Mouse (Mus musculus) intestine, embryonic 16.5 days (tissue): Measurements from ENCODE around the gene Cdc26. TPM values are rescaled to one million over a fixed set of nuclear protein-coding genes. Genes with fewer than 3 reads are reported as not detected.

Source experiments
- ATAC-seq: fragments of 200-750 bp; cut with Nextera tagmentation; 2 replicates; pipeline ENCODE4 v1.8.0; 2017; ENCODE audit warnings: moderate TSS enrichment, moderate library complexity
- H3K27ac ChIP-seq: fragments of 300-500 bp; sonication (generic); 2 replicates; pipeline ENCODE4 v1.5.1; 2014; ENCODE audit warnings: mild to moderate bottlenecking, low read length
- H3K27me3 ChIP-seq: fragments of 300-500 bp; sonication (generic); replicated peaks from 2 replicates; pipeline ENCODE4 v1.6.1; 2014; ENCODE audit warnings: low read length, control low read depth, mixed read lengths; ENCODE audit not compliant: control insufficient read depth, insufficient read depth
- H3K36me3 ChIP-seq: fragments of 300-500 bp; sonication (generic); 2 replicates; pipeline ENCODE4 v1.6.1; 2014; ENCODE audit warnings: low read length, control low read depth; ENCODE audit not compliant: control insufficient read depth, insufficient read depth
- H3K4me1 ChIP-seq: fragments of 300-500 bp; sonication (generic); 2 replicates; pipeline ENCODE4 v1.6.1; 2014; ENCODE audit warnings: low read length, control low read depth, mixed read lengths; ENCODE audit not compliant: control insufficient read depth, insufficient read depth
- H3K4me2 ChIP-seq: fragments of 300-500 bp; sonication (generic); 2 replicates; pipeline ENCODE4 v1.6.1; 2014; ENCODE audit warnings: low read depth, low read length, control low read depth
- H3K4me3 ChIP-seq: fragments of 300-500 bp; sonication (generic); 2 replicates; pipeline ENCODE4 v1.5.1; 2014; ENCODE audit warnings: mild to moderate bottlenecking, low read length
- H3K9ac ChIP-seq: fragments of 300-500 bp; sonication (generic); 2 replicates; pipeline ENCODE4 v1.6.1; 2014; ENCODE audit warnings: low read depth, low read length
- H3K9me3 ChIP-seq: fragments of 300-500 bp; sonication (generic); 2 replicates; pipeline ENCODE4 v1.6.1; 2016; ENCODE audit warnings: low read length, control low read depth; ENCODE audit not compliant: control insufficient read depth
- WGBS: fragments of 180-500 bp; shearing (Covaris S2); extraction: QIAGEN DNeasy Blood & Tissue Kit; methylation state at CpG from one replicate; pipeline ENCODE4 v1.1.7; 2014; 5-methylcytosine and 5-hydroxymethylcytosine counted together
- polyA plus RNA-seq: library from polyadenylated mRNA; unstranded; fragments of >200 nt; fragmentation: Nextera tagmentation; extraction: Ambion mirVana; gene quantifications from 2 replicates; pipeline ENCODE4 v1.2.1, GENCODE M21; 2015

Cdc26 gene
- polyA plus RNA-seq, 1 experiment from 2014 or later, result 122 TPM

DNA sequence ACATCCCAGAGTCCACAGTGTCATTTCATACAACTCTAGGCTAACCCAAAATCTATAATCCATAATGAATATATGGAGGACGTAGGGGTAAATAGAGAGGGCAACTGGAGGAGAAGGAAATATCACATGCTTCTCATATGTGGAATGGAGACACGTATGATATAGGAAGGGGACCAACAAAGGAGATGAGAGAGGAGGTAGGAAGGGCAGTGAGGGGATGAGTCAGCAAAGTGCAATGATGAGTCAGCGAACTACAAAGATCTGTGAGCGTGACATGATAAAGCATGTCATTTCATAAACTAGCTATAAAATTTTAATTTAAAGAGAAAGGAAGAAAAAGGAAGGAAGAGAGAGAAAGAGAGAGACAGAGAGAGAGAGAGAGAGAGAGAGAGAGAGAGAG, 23.1 kb upstream of the Cdc26 start:
- H3K4me1 ChIP-seq, result no peaks in the 10 kb centered on the region
- 84% methylated on average over 4 of the region's 4 CpGs for WGBS
- no peak overlapping the region for H3K27ac ChIP-seq
- H3K27me3 ChIP-seq, result no peaks in the 10 kb centered on the region
- H3K36me3 ChIP-seq, result no peaks in the 10 kb centered on the region
- no peaks in the 10 kb centered on the region for H3K9me3 ChIP-seq
- no peak overlapping the region for H3K4me2 ChIP-seq
- H3K9ac ChIP-seq, result no peak overlapping the region
- no peak for ATAC-seq
- H3K4me3 ChIP-seq, result no peak overlapping the region

DNA sequence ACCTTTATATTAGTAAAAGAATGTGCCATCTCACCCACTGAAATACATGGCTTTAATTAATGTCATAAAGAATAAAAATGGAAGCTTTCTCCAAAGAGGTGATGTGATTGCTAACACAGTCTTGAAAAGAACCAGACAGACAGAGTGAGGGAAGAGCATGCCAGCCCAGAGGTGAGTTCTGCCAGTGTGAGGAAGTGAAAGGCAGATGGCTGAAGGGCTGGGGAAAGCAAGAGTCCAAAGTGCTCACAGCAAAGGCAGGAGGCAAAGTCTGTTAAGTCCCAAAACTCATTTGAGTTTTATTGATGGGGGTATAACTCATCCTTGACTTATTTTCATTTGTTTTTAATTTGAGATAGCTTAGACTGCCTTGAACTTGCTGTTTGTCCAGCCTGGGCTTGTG, 22.2 kb upstream of the Cdc26 start:
- no peaks in the 10 kb centered on the region for H3K36me3 ChIP-seq
- no peaks in the 10 kb centered on the region for H3K27me3 ChIP-seq
- H3K9ac ChIP-seq, result no peak overlapping the region
- no peaks in the 10 kb centered on the region for H3K4me1 ChIP-seq
- H3K9me3 ChIP-seq, result no peaks in the 10 kb centered on the region
- no peak for ATAC-seq
- H3K4me3 ChIP-seq, result no peak overlapping the region
- H3K27ac ChIP-seq, result no peak overlapping the region
- H3K4me2 ChIP-seq, result no peak overlapping the region

DNA sequence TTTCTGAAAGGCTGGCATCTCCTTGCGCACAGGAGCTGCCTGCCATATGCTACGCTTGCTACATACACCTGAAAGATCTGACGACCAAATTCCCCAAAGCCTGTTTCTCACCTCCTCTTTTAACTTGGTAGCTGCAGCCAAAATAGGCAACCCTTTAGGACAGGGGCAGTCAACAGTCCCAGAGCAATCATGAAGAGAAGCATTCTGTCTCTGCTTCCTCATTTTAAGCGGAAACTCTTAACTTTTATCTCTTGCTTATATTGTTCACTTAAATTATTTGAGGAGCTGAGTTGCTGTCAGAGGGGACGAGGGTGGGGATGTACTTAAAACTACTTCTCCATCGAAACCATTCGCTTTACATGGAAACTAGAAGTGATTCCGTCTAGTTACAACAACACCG, 21.2 kb upstream of the Cdc26 start:
- H3K4me1 ChIP-seq, result no peaks in the 10 kb centered on the region
- no peaks in the 10 kb centered on the region for H3K9me3 ChIP-seq
- no peak for ATAC-seq
- H3K9ac ChIP-seq, result no peak overlapping the region
- no peak overlapping the region for H3K4me3 ChIP-seq
- H3K27me3 ChIP-seq, result no peaks in the 10 kb centered on the region
- no peak overlapping the region for H3K27ac ChIP-seq
- no peaks in the 10 kb centered on the region; the same call in 1 of the 2 replicates for H3K36me3 ChIP-seq
- 85% methylated on average over 9 of the region's 9 CpGs for WGBS
- no peak overlapping the region for H3K4me2 ChIP-seq

DNA sequence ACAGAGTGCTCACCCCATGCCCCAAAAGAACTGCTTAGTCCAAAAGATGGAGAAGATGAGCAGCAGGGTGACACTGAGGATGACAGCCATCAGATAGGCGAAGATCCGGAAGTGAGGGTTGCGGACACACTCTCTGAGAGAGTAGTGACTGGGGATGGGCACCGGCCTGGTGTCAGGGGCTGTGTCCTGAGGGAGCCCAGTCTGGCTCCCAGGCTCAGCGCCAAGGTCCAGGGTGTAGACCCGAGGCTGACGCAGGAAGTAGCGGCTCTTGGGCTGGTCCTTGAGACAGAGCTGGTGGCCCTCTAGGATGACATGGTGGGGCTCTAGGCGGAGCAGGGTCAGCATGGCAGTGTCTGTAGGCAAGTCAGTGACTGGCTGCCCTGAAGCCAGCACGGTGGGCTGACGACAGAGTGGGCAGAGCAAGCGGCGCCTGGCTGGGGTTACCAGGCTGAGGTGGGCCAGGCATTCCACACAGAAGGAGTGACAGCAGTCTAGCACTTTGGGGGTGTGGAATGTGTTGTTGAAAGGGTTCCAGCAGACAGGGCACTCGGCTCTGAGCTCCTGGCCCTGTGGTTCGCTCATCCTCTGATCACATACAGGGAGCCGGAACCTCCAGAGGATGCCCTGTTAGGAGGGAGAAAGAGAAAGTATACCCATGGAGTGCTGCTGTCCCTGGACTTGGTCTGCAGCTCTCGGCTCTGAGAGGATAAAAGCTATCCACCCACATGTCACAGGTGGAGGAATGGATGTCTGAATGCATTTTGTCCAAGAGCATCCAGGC, 19.7 kb upstream of the Cdc26 start:
- Histone ChIP-seq H3K27ac (no peak overlapping the region), H3K9ac (no peak overlapping the region), H3K4me2 (no peak overlapping the region), H3K27me3 (no peaks in the 10 kb centered on the region), H3K9me3 (no peaks in the 10 kb centered on the region), H3K36me3 (peaks cover 10% of the 10 kb centered on the region), H3K4me1 (no peaks in the 10 kb centered on the region), H3K4me3 (no peak overlapping the region)
- WGBS, result 71% methylated on average over 17 of the region's 17 CpGs
- peak; percentile 18; the same call in 1 of the 2 replicates for ATAC-seq

DNA sequence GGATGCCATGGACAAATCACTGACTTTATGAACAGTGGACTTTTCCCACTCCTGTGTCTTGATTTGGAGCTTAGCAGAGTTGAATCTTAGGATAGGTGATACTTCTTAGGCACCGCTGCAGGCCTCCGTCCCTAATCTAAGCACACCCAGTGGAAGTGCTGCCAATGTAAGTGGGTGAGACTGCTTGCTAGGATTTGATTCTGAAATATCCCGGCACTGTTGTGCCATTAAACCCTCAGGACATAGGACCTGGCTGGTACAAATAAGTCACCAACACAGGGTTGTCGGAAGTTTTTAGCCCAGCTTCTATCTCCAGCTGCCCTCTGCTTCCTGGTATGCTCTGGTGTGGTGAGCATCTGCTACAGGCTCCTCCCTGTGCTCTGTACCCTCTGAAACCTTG, 17.4 kb upstream of the Cdc26 start:
- H3K4me1 ChIP-seq, result no peaks in the 10 kb centered on the region
- no peak overlapping the region for H3K27ac ChIP-seq
- no peak overlapping the region for H3K4me3 ChIP-seq
- no peak for ATAC-seq
- no peaks in the 10 kb centered on the region for H3K27me3 ChIP-seq
- H3K9ac ChIP-seq, result no peak overlapping the region
- WGBS, result 91% methylated on average over 4 of the region's 4 CpGs
- no peak overlapping the region for H3K4me2 ChIP-seq
- H3K9me3 ChIP-seq, result no peaks in the 10 kb centered on the region
- H3K36me3 ChIP-seq, result peaks cover 21% of the 10 kb centered on the region

GRCm38 (mm10) chr4:62419091-62419490, 10.6 kb upstream of the Cdc26 start:
- Histone ChIP-seq H3K27ac (no peak overlapping the region), H3K27me3 (no peaks in the 10 kb centered on the region), H3K9me3 (no peaks in the 10 kb centered on the region), H3K4me1 (no peaks in the 10 kb centered on the region), H3K4me2 (no peak overlapping the region), H3K9ac (no peak overlapping the region), H3K4me3 (no peak overlapping the region), H3K36me3 (peaks cover 55% of the 10 kb centered on the region)
- WGBS, result 95% methylated on average over 6 of the region's 6 CpGs
- ATAC-seq, result no peak

DNA sequence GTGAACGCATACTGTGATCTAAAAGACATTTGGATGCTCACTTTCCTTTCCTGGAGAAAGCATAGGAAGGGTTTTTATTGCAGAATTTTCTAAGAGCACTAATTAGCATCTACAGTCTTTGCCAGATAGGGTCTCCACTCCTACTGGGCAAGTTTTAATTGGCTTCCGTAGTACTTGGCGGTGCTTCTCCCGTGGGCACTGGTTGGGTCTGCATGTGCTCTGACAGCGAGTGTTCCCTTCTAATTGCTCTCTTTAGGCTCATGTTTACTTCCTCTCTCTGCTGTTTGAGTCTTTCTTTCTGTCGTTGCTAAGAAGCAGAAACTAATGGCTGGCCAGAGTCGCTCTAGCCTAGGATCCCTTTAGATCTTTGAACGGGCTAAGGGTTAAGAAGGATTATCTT, 10.0 kb upstream of the Cdc26 start:
- Histone ChIP-seq H3K9ac (no peak overlapping the region), H3K4me1 (no peaks in the 10 kb centered on the region), H3K4me2 (no peak overlapping the region), H3K36me3 (peaks cover 48% of the 10 kb centered on the region), H3K9me3 (no peaks in the 10 kb centered on the region), H3K27ac (no peak overlapping the region), H3K4me3 (no peak overlapping the region), H3K27me3 (no peaks in the 10 kb centered on the region)
- ATAC-seq, result no peak
- 89% methylated on average over 8 of the region's 8 CpGs for WGBS

DNA sequence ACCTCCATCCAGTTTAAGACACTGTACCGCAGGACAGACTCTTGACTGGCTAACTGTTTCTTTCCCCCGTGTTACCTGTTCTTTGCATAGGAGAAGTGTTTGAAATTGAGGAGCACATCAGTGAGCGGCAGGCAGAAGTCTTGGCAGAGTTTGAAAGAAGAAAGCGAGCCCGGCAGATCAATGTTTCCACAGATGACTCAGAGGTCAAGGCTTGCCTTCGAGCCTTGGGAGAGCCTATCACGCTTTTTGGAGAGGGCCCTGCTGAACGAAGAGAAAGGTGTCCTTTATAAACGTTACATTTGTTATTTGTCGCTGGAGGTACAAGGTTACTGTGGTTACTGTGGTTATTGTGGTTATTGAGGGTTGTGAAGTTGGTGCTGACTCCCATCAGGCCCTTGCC, 3.2 kb upstream of the Cdc26 start:
- no peak overlapping the region for H3K4me2 ChIP-seq
- ATAC-seq, result no peak
- H3K36me3 ChIP-seq, result peaks cover 23% of the 10 kb centered on the region
- no peaks in the 10 kb centered on the region for H3K27me3 ChIP-seq
- WGBS, result 90% methylated on average over 10 of the region's 10 CpGs
- no peak overlapping the region for H3K4me3 ChIP-seq
- no peak overlapping the region for H3K27ac ChIP-seq
- H3K9ac ChIP-seq, result no peak overlapping the region
- H3K4me1 ChIP-seq, result peaks cover 15% of the 10 kb centered on the region
- no peaks in the 10 kb centered on the region for H3K9me3 ChIP-seq

- no peak for ATAC-seq
Measured at GRCm38 (mm10) chr4:62410325-62410724, 1.9 kb upstream of the Cdc26 start.

GRCm38 (mm10) chr4:62409615-62410014, 1.2 kb upstream of the Cdc26 start:
- Histone ChIP-seq H3K4me3 (peak overlapping the region; percentile 70), H3K4me1 (peaks cover 18% of the 10 kb centered on the region), H3K9me3 (no peaks in the 10 kb centered on the region), H3K36me3 (peaks cover 8% of the 10 kb centered on the region), H3K27ac (peak overlapping the region; percentile 88; the same call in 1 of the 2 replicates), H3K4me2 (peak overlapping the region; percentile 79), H3K27me3 (no peaks in the 10 kb centered on the region), H3K9ac (peak overlapping the region; percentile 90)
- no peak for ATAC-seq
- WGBS, result 22% methylated on average over 6 of the region's 6 CpGs

More at GRCm38 (mm10) chr4:62410325-62410724, 1.9 kb upstream of the Cdc26 start:
- no peak overlapping the region for H3K27ac ChIP-seq
- peak overlapping the region; percentile 79; the same call in 1 of the 2 replicates for H3K4me2 ChIP-seq
- peaks cover 18% of the 10 kb centered on the region for H3K4me1 ChIP-seq
- H3K9me3 ChIP-seq, result no peaks in the 10 kb centered on the region
- H3K4me3 ChIP-seq, result peak overlapping the region; percentile 70; the same call in 1 of the 2 replicates
- no peaks in the 10 kb centered on the region for H3K27me3 ChIP-seq
- peaks cover 15% of the 10 kb centered on the region for H3K36me3 ChIP-seq
- WGBS, result 80% methylated on average over 2 of the region's 2 CpGs
- no peak overlapping the region for H3K9ac ChIP-seq
